Mouse (Mus musculus) CH12.LX (cell line): ENCODE measurements at regions not wholly inside any gene's neighbourhood (a gene's known extent, or its start where the extent isn't known, plus 50 kb on each side); places are given as distances from the start of the nearest gene placed in this dataset.

Source experiments
- DNase-seq: peaks from one replicate; pipeline ENCODE4 v3.0.0-alpha.2; 2013; ENCODE audit errors: extremely low read depth
- H3K27ac ChIP-seq: 2 replicates; pipeline ENCODE4 v1.5.1; 2012; ENCODE audit warnings: low read depth, mild to moderate bottlenecking, control low read depth, moderate library complexity; ENCODE audit not compliant: insufficient read depth
- H3K27me3 ChIP-seq: replicated peaks from 2 replicates; pipeline ENCODE3; 2012; ENCODE audit warnings: inconsistent platforms
- H3K36me3 ChIP-seq, 2 experiments: replicated peaks in 1 of 2; 2 replicates each; pipeline versions ENCODE3 to v1.6.1; 2012; ENCODE audit warnings: inconsistent platforms in 1 of 2, low read length in 1 of 2, mild to moderate bottlenecking in 1 of 2, mixed read lengths in 1 of 2, moderate library complexity in 1 of 2; ENCODE audit not compliant: control insufficient read depth in 1 of 2, insufficient read depth in 1 of 2
- H3K4me1 ChIP-seq, 2 experiments: 2 replicates each; pipeline ENCODE4 v1.6.1; 2012; ENCODE audit warnings: inconsistent platforms in 1 of 2, moderate library complexity in 1 of 2; ENCODE audit not compliant: insufficient read depth in 2 of 2, control insufficient read depth in 1 of 2
- H3K4me2 ChIP-seq: 2 replicates; pipeline ENCODE4 v1.6.1; 2012; ENCODE audit warnings: low read depth, mild to moderate bottlenecking, control low read depth; ENCODE audit not compliant: poor library complexity, insufficient read depth, severe bottlenecking
- H3K4me3 ChIP-seq, 3 experiments: fragments of 150-350 bp in 1 of 3; sonication (generic) in 1 of 3; replicated peaks in 1 of 3; 2 replicates each; pipeline versions ENCODE3 to v1.5.1; 2011 to 2012; ENCODE audit warnings: low read depth in 2 of 3, low read length in 2 of 3, mild to moderate bottlenecking in 2 of 3, moderate library complexity in 2 of 3, control low read depth in 1 of 3, improper control_type of control experiment in 1 of 3, inconsistent platforms in 1 of 3, mixed read lengths in 1 of 3; ENCODE audit not compliant: poor library complexity in 1 of 3
- H3K79me2 ChIP-seq: replicated peaks from 2 replicates; pipeline ENCODE4 v1.6.1; 2012; ENCODE audit warnings: mild to moderate bottlenecking, moderate library complexity; ENCODE audit not compliant: control insufficient read depth, poor library complexity, insufficient read depth, severe bottlenecking; ENCODE audit errors: extremely low read depth
- H3K9ac ChIP-seq: 2 replicates; pipeline ENCODE4 v1.6.1; 2012; ENCODE audit warnings: low read depth, mild to moderate bottlenecking, control low read depth, moderate library complexity; ENCODE audit not compliant: insufficient read depth
- H3K9me3 ChIP-seq: replicated peaks from 2 replicates; pipeline ENCODE3; 2012; ENCODE audit warnings: low read length, inconsistent platforms, mixed read lengths
- CHD1 ChIP-seq: IDR thresholded peaks from 2 replicates; pipeline ENCODE4 v1.6.1; 2012; ENCODE audit warnings: low read depth, low read length, improper control_type of control experiment, inconsistent platforms
- CTCF ChIP-seq, 2 experiments: IDR thresholded peaks in 1 of 2; conservative IDR thresholded peaks in 1 of 2; 2 replicates each; pipeline ENCODE4 v1.5.1; 2011 to 2012; ENCODE audit warnings: low read depth in 2 of 2, low read length in 2 of 2, improper control_type of control experiment in 1 of 2, inconsistent platforms in 1 of 2, mild to moderate bottlenecking in 1 of 2, moderate library complexity in 1 of 2
- EP300 ChIP-seq: IDR thresholded peaks from 2 replicates; pipeline ENCODE4 v1.6.1; 2011; ENCODE audit warnings: low read length, improper control_type of control experiment
- GABPA ChIP-seq: IDR thresholded peaks from 2 replicates; pipeline ENCODE4 v1.6.1; 2012; ENCODE audit warnings: low read depth, low read length, improper control_type of control experiment, inconsistent platforms; ENCODE audit not compliant: insufficient replicate concordance
- KAT2A ChIP-seq: IDR thresholded peaks from 2 replicates; pipeline ENCODE4 v1.6.1; 2012; ENCODE audit warnings: low read length, improper control_type of control experiment, inconsistent platforms; ENCODE audit not compliant: insufficient replicate concordance
- MAFK ChIP-seq: IDR thresholded peaks from 2 replicates; pipeline ENCODE4 v1.6.1; 2011; ENCODE audit warnings: low read length, improper control_type of control experiment; ENCODE audit not compliant: insufficient replicate concordance
- MAX ChIP-seq: IDR thresholded peaks from 2 replicates; pipeline ENCODE4 v1.6.1; 2011; ENCODE audit warnings: low read length, improper control_type of control experiment
- MXI1 ChIP-seq: IDR thresholded peaks from 2 replicates; pipeline ENCODE4 v1.6.1; 2011; ENCODE audit warnings: mild to moderate bottlenecking, low read depth, low read length, improper control_type of control experiment
- MYC ChIP-seq: IDR thresholded peaks from 2 replicates; pipeline ENCODE4 v1.6.1; 2011; ENCODE audit warnings: low read depth, mild to moderate bottlenecking, improper control_type of control experiment, low read length
- PAX5 ChIP-seq: IDR thresholded peaks from 2 replicates; pipeline ENCODE4 v1.6.1; 2012; ENCODE audit warnings: low read length, inconsistent platforms, mixed read lengths
- POLR2AphosphoS2 ChIP-seq: IDR thresholded peaks from 2 replicates; pipeline ENCODE4 v1.6.1; 2011; ENCODE audit warnings: low read depth, low read length, improper control_type of control experiment
- RAD21 ChIP-seq: IDR thresholded peaks from 2 replicates; pipeline ENCODE4 v1.6.1; 2011; ENCODE audit warnings: low read depth, mild to moderate bottlenecking, low read length, improper control_type of control experiment, moderate library complexity
- SMC3 ChIP-seq: IDR thresholded peaks from 2 replicates; pipeline ENCODE4 v1.6.1; 2011; ENCODE audit warnings: low read depth, low read length, improper control_type of control experiment
- UBTF ChIP-seq: IDR thresholded peaks from 2 replicates; pipeline ENCODE4 v1.6.1; 2012; ENCODE audit warnings: low read depth, mild to moderate bottlenecking, inconsistent platforms, low read length, improper control_type of control experiment, moderate library complexity
- USF2 ChIP-seq: conservative IDR thresholded peaks from 2 replicates; pipeline ENCODE4 v1.6.1; 2011; ENCODE audit warnings: low read depth, low read length, improper control_type of control experiment
- ZKSCAN1 ChIP-seq: IDR thresholded peaks from 2 replicates; pipeline ENCODE4 v1.6.1; 2012; ENCODE audit warnings: low read depth, inconsistent platforms, low read length, improper control_type of control experiment, borderline replicate concordance
- ZMIZ1 ChIP-seq: IDR thresholded peaks from 2 replicates; pipeline ENCODE4 v1.6.1; 2012; ENCODE audit warnings: low read depth, mild to moderate bottlenecking, inconsistent platforms, low read length, improper control_type of control experiment
- ZNF384 ChIP-seq: IDR thresholded peaks from 2 replicates; pipeline ENCODE4 v1.6.1; 2012; ENCODE audit warnings: low read depth, low read length, improper control_type of control experiment, inconsistent platforms
- dilution Hi-C: fragments of 300-500 bp; cut with MboI; formaldehyde crosslinking; loops from 2 replicates; pipeline ENCODE4 v1.14.3; 2020; ENCODE audit warnings: low sequenced_read_pairs; ENCODE audit not compliant: extremely low pct_unique_long_range_greater_than_20kb, extremely low pct_ligation_motif_present
- in situ Hi-C: fragments of 300-500 bp; cut with MboI; formaldehyde crosslinking; loops from 3 replicates; pipeline ENCODE4 v1.14.3; 2019; ENCODE audit warnings: low sequenced_read_pairs, low pct_ligation_motif_present, low pct_unique_long_range_greater_than_20kb, mixed read lengths

DNA sequence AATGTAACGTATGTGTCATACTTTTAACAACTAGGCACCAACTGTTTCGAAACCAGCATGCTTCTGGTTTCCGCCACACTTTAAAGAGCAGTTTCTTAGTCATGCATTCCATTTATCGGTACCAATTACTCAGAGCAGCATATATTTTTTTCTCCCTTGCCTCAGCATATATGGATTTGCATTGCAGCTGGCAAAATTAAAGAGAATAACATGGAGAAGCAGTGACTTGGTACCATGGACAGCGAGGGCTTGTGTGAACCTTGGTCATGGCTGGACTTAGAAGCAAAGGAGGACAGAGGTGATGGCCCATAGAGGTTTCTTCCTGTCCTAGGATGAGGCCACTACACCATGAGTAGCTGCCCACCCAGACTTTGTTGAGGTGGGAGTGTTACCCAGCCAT lies 72.2 kb upstream of the Nxpe4 start:
- H3K9me3 ChIP-seq = no peaks in the 10 kb centered on the region
- H3K4me2 ChIP-seq = no peak overlapping the region
- no peak for TF ChIP-seq GABPA
- no peak for TF ChIP-seq RAD21
- no peak for TF ChIP-seq CHD1
- TF ChIP-seq MAFK = no peak
- no peak for TF ChIP-seq MAX
- TF ChIP-seq ZKSCAN1 = no peak
- no peak for TF ChIP-seq USF2
- no peak for TF ChIP-seq ZNF384
- TF ChIP-seq POLR2AphosphoS2 = no peak
- TF ChIP-seq UBTF = no peak
- TF ChIP-seq MXI1 = no peak
- TF ChIP-seq MYC = no peak
- no peak for TF ChIP-seq ZMIZ1
- no peak for TF ChIP-seq EP300
- peaks cover 39% of the 10 kb centered on the region for H3K27me3 ChIP-seq
- dilution Hi-C loops = no loop called here
- in situ Hi-C loops = no loop called here
- H3K79me2 ChIP-seq = no peaks in the 10 kb centered on the region
- H3K27ac ChIP-seq = no peak overlapping the region
- H3K4me1 ChIP-seq = no peaks in the 10 kb centered on the region
- DNase-seq = no peak
- H3K4me3 ChIP-seq = no peak overlapping the region
- H3K9ac ChIP-seq = no peak overlapping the region
- H3K36me3 ChIP-seq = no peaks in the 10 kb centered on the region

GRCm38 (mm10) chr9:48094756-48095155 lies 67.1 kb upstream of the Nxpe4 start:
- H3K27ac ChIP-seq = no peak overlapping the region
- no peaks in the 10 kb centered on the region for H3K4me1 ChIP-seq
- no peaks in the 10 kb centered on the region for H3K9me3 ChIP-seq
- no peaks in the 10 kb centered on the region for H3K36me3 ChIP-seq
- TF ChIP-seq KAT2A (no peak), PAX5 (no peak), CTCF (conservative IDR thresholded peaks at IDR 0.05 in 1 of 2, IDR thresholded peaks at IDR 0.05 in 1 of 2; ENCODE audit: low read depth in 2 of 2, low read length in 2 of 2) (no peak), SMC3 (no peak), RAD21 (no peak), MAFK (no peak)
- TF ChIP-seq, all 38 proteins: peak for 0
- dilution Hi-C loops = no loop called here
- no peak overlapping the region for H3K4me2 ChIP-seq
- no peak overlapping the region for H3K4me3 ChIP-seq
- in situ Hi-C loops = no loop called here
- no peak overlapping the region for H3K9ac ChIP-seq
- H3K79me2 ChIP-seq = no peaks in the 10 kb centered on the region
- peaks cover 17% of the 10 kb centered on the region for H3K27me3 ChIP-seq
- DNase-seq = no peak
